Mouse (Mus musculus): ENCODE data around the gene Ghrhr. TPM values are rescaled to one million over a fixed set of nuclear protein-coding genes. Genes with fewer than 3 reads are reported as not detected.

The Ghrhr gene
- polyA plus RNA-seq, 1 experiment from 2014 or later, result 0.18 TPM

DNA sequence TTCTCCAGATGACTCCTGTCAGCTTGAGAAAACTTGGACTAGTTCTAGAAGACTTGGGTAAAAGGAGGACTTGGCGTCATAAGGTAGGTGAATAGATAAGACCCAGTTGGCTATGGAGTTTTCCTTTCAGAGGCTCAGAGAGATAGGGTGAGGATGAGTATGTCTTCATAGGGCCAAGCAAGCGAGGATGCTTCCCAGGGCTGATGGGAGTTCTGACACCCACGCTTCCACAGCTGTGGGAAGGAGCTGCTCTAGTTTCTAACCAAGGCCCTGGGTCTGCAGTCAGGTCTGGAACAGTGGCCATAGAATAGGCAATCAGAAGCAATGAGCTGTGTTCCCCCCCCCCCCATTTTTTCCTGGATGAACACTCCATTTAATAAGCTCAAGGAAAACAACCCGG, 31.2 kb downstream of the Ghrhr start:
- H3K27me3 ChIP-seq (replicated peaks; ENCODE audit: control insufficient read depth, insufficient read depth, low read length), result no peaks in the 10 kb centered on the region
- H3K27ac ChIP-seq (ENCODE audit: low read depth), result no peak overlapping the region

GRCm38 (mm10) chr6:55410119-55410775, 34.2 kb downstream of the Ghrhr start:
- 39% methylated on average over 7 of the region's 7 CpGs for WGBS
- no peaks in the 10 kb centered on the region for H3K36me3 ChIP-seq (ENCODE audit: control insufficient read depth, insufficient read depth, low read length)
- no peak overlapping the region for H3K27ac ChIP-seq (ENCODE audit: low read depth)
- H3K9ac ChIP-seq (ENCODE audit: low read length), result no peak overlapping the region
- DNase-seq (ENCODE audit: low spot score) (no peak), ATAC-seq (replicated peaks; ENCODE audit: low FRiP score, low TSS enrichment, low read depth) (no peak)
- H3K9me3 ChIP-seq (ENCODE audit: control insufficient read depth, low read length), result no peaks in the 10 kb centered on the region
- peaks cover 13% of the 10 kb centered on the region for H3K4me1 ChIP-seq (replicated peaks; ENCODE audit: control insufficient read depth, insufficient read depth, low read length)
- H3K4me3 ChIP-seq (ENCODE audit: low read depth, low read length), result no peak overlapping the region
- no peak overlapping the region for H3K4me2 ChIP-seq (ENCODE audit: low read length)
- no peaks in the 10 kb centered on the region for H3K27me3 ChIP-seq (replicated peaks; ENCODE audit: control insufficient read depth, insufficient read depth, low read length)

More for the DNA sequence above, 31.2 kb downstream of the Ghrhr start:
- H3K4me3 ChIP-seq (ENCODE audit: low read depth, low read length), result no peak overlapping the region
- no peak overlapping the region for H3K9ac ChIP-seq (ENCODE audit: low read length)
- ATAC-seq (replicated peaks; ENCODE audit: low FRiP score, low TSS enrichment, low read depth), result no peak
- H3K9me3 ChIP-seq (ENCODE audit: control insufficient read depth, low read length), result no peaks in the 10 kb centered on the region
- DNase-seq (ENCODE audit: low spot score), result no peak
- WGBS, result 82% methylated on average over 4 of the region's 4 CpGs
- peaks cover 13% of the 10 kb centered on the region for H3K4me1 ChIP-seq (replicated peaks; ENCODE audit: control insufficient read depth, insufficient read depth, low read length)
- no peaks in the 10 kb centered on the region for H3K36me3 ChIP-seq (ENCODE audit: control insufficient read depth, insufficient read depth, low read length)
- H3K4me2 ChIP-seq (ENCODE audit: low read length), result no peak overlapping the region

GRCm38 (mm10) chr6:55410977-55411376, 34.9 kb downstream of the Ghrhr start:
- no peak overlapping the region for H3K9ac ChIP-seq (ENCODE audit: low read length)
- no peaks in the 10 kb centered on the region for H3K9me3 ChIP-seq (ENCODE audit: control insufficient read depth, low read length)
- no peaks in the 10 kb centered on the region for H3K27me3 ChIP-seq (replicated peaks; ENCODE audit: control insufficient read depth, insufficient read depth, low read length)
- no peak overlapping the region for H3K4me3 ChIP-seq (ENCODE audit: low read depth, low read length)
- ATAC-seq (replicated peaks; ENCODE audit: low FRiP score, low TSS enrichment, low read depth), result no peak
- H3K27ac ChIP-seq (ENCODE audit: low read depth), result no peak overlapping the region
- 67% methylated on average over 5 of the region's 5 CpGs for WGBS
- H3K4me1 ChIP-seq (replicated peaks; ENCODE audit: control insufficient read depth, insufficient read depth, low read length), result peaks cover 13% of the 10 kb centered on the region
- no peak overlapping the region for H3K4me2 ChIP-seq (ENCODE audit: low read length)
- DNase-seq (ENCODE audit: low spot score), result no peak
- no peaks in the 10 kb centered on the region for H3K36me3 ChIP-seq (ENCODE audit: control insufficient read depth, insufficient read depth, low read length)

GRCm38 (mm10) chr6:55416202-55416601, 40.1 kb downstream of the Ghrhr start:
- no peak for ATAC-seq (replicated peaks; ENCODE audit: low FRiP score, low TSS enrichment, low read depth)
- H3K9me3 ChIP-seq (ENCODE audit: control insufficient read depth, low read length), result no peaks in the 10 kb centered on the region
- no peaks in the 10 kb centered on the region; the same call in 1 of the 2 replicates for H3K4me1 ChIP-seq (replicated peaks; ENCODE audit: control insufficient read depth, insufficient read depth, low read length)
- no peak overlapping the region for H3K4me2 ChIP-seq (ENCODE audit: low read length)
- WGBS, result 74% methylated on average over 5 of the region's 5 CpGs
- H3K9ac ChIP-seq (ENCODE audit: low read length), result no peak overlapping the region
- no peak overlapping the region for H3K27ac ChIP-seq (ENCODE audit: low read depth)
- H3K27me3 ChIP-seq (replicated peaks; ENCODE audit: control insufficient read depth, insufficient read depth, low read length), result no peaks in the 10 kb centered on the region
- H3K4me3 ChIP-seq (ENCODE audit: low read depth, low read length), result no peak overlapping the region
- no peaks in the 10 kb centered on the region for H3K36me3 ChIP-seq (ENCODE audit: control insufficient read depth, insufficient read depth, low read length)
- DNase-seq (ENCODE audit: low spot score), result no peak

DNA sequence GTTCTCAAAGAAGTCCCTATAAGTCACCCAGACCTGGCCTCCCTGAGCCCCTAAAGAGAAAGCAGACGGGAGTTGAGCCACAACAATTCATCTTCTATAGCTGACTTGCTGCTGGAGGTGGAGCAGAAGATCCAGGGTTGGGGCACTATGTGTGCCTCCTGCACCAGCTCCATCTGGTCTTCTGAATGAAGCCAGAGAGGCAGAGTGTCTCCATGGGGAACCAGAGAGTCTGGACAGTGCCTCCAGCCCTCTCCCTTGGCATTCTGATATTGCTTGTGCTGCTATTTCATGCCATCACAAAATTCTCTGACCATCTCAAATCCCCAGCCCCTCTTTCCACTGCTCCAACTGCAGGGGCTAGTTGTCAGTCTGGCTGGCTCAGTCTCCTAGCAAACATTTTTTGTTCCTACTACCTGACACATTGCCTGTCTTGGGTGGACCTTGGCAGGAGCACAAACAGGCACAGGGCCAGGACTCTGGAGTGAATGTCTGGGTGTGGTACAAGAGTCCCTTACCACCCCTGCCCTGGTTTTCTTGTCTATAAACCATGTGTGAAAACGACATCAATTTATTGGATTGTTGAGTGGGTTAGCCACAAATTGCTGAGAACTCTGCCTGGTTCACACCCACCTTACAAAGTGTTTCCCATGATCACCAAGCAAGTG, 42.8 kb downstream of the Ghrhr start:
- no peaks in the 10 kb centered on the region for H3K27me3 ChIP-seq (replicated peaks; ENCODE audit: control insufficient read depth, insufficient read depth, low read length)
- WGBS, result 48% methylated on average over 2 of the region's 2 CpGs
- no peak overlapping the region for H3K4me2 ChIP-seq (ENCODE audit: low read length)
- no peak overlapping the region for H3K9ac ChIP-seq (ENCODE audit: low read length)
- H3K27ac ChIP-seq (ENCODE audit: low read depth), result no peak overlapping the region
- no peaks in the 10 kb centered on the region for H3K36me3 ChIP-seq (ENCODE audit: control insufficient read depth, insufficient read depth, low read length)
- no peak overlapping the region for H3K4me3 ChIP-seq (ENCODE audit: low read depth, low read length)
- DNase-seq (ENCODE audit: low spot score) (no peak), ATAC-seq (replicated peaks; ENCODE audit: low FRiP score, low TSS enrichment, low read depth) (no peak)
- H3K4me1 ChIP-seq (replicated peaks; ENCODE audit: control insufficient read depth, insufficient read depth, low read length), result no peaks in the 10 kb centered on the region; the same call in 1 of the 2 replicates
- H3K9me3 ChIP-seq (ENCODE audit: control insufficient read depth, low read length), result no peaks in the 10 kb centered on the region

GRCm38 (mm10) chr6:55420411-55420810, 44.3 kb downstream of the Ghrhr start:
- H3K36me3 ChIP-seq (ENCODE audit: control insufficient read depth, insufficient read depth, low read length), result no peaks in the 10 kb centered on the region
- 64% methylated on average over 3 of the region's 3 CpGs for WGBS
- no peaks in the 10 kb centered on the region for H3K27me3 ChIP-seq (replicated peaks; ENCODE audit: control insufficient read depth, insufficient read depth, low read length)
- H3K9ac ChIP-seq (ENCODE audit: low read length), result no peak overlapping the region
- DNase-seq (ENCODE audit: low spot score) (no peak), ATAC-seq (replicated peaks; ENCODE audit: low FRiP score, low TSS enrichment, low read depth) (no peak)
- no peaks in the 10 kb centered on the region; the same call in 1 of the 2 replicates for H3K4me1 ChIP-seq (replicated peaks; ENCODE audit: control insufficient read depth, insufficient read depth, low read length)
- no peak overlapping the region for H3K4me2 ChIP-seq (ENCODE audit: low read length)
- no peak overlapping the region for H3K4me3 ChIP-seq (ENCODE audit: low read depth, low read length)
- H3K9me3 ChIP-seq (ENCODE audit: control insufficient read depth, low read length), result no peaks in the 10 kb centered on the region
- H3K27ac ChIP-seq (ENCODE audit: low read depth), result no peak overlapping the region

GRCm38 (mm10) chr6:55420869-55421361, 44.8 kb downstream of the Ghrhr start:
- no peaks in the 10 kb centered on the region for H3K9me3 ChIP-seq (ENCODE audit: control insufficient read depth, low read length)
- no peaks in the 10 kb centered on the region; the same call in 1 of the 2 replicates for H3K4me1 ChIP-seq (replicated peaks; ENCODE audit: control insufficient read depth, insufficient read depth, low read length)
- 50% methylated on average over 1 of the region's 1 CpGs for WGBS
- H3K4me3 ChIP-seq (ENCODE audit: low read depth, low read length), result no peak overlapping the region
- no peaks in the 10 kb centered on the region for H3K27me3 ChIP-seq (replicated peaks; ENCODE audit: control insufficient read depth, insufficient read depth, low read length)
- no peak overlapping the region for H3K9ac ChIP-seq (ENCODE audit: low read length)
- no peaks in the 10 kb centered on the region for H3K36me3 ChIP-seq (ENCODE audit: control insufficient read depth, insufficient read depth, low read length)
- no peak overlapping the region for H3K27ac ChIP-seq (ENCODE audit: low read depth)
- no peak for ATAC-seq (replicated peaks; ENCODE audit: low FRiP score, low TSS enrichment, low read depth)
- H3K4me2 ChIP-seq (ENCODE audit: low read length), result no peak overlapping the region
- DNase-seq (ENCODE audit: low spot score), result no peak

GRCm38 (mm10) chr6:55432121-55432520, 56.0 kb downstream of the Ghrhr start:
- ATAC-seq (replicated peaks; ENCODE audit: low FRiP score, low TSS enrichment, low read depth), result no peak
- no peak for DNase-seq (ENCODE audit: low spot score)
- Histone ChIP-seq H3K4me3 (ENCODE audit: low read depth, low read length) (no peak overlapping the region), H3K27me3 (replicated peaks; ENCODE audit: control insufficient read depth, insufficient read depth, low read length) (no peaks in the 10 kb centered on the region), H3K9me3 (ENCODE audit: control insufficient read depth, low read length) (no peaks in the 10 kb centered on the region), H3K4me2 (ENCODE audit: low read length) (no peak overlapping the region), H3K9ac (ENCODE audit: low read length) (no peak overlapping the region), H3K27ac (ENCODE audit: low read depth) (no peak overlapping the region), H3K36me3 (ENCODE audit: control insufficient read depth, insufficient read depth, low read length) (no peaks in the 10 kb centered on the region), H3K4me1 (replicated peaks; ENCODE audit: control insufficient read depth, insufficient read depth, low read length) (peaks cover 14% of the 10 kb centered on the region; the same call in 1 of the 2 replicates)
